Mouse (Mus musculus): ENCODE data around the gene Sp1. TPM values are rescaled to one million over a fixed set of nuclear protein-coding genes. Genes with fewer than 3 reads are reported as not detected.

Sp1 gene
- polyA plus RNA-seq (2016; fragmentation: Nextera tagmentation; extraction: Ambion mirVana), result 9.6 and 10.2 TPM in 2 replicates

DNA sequence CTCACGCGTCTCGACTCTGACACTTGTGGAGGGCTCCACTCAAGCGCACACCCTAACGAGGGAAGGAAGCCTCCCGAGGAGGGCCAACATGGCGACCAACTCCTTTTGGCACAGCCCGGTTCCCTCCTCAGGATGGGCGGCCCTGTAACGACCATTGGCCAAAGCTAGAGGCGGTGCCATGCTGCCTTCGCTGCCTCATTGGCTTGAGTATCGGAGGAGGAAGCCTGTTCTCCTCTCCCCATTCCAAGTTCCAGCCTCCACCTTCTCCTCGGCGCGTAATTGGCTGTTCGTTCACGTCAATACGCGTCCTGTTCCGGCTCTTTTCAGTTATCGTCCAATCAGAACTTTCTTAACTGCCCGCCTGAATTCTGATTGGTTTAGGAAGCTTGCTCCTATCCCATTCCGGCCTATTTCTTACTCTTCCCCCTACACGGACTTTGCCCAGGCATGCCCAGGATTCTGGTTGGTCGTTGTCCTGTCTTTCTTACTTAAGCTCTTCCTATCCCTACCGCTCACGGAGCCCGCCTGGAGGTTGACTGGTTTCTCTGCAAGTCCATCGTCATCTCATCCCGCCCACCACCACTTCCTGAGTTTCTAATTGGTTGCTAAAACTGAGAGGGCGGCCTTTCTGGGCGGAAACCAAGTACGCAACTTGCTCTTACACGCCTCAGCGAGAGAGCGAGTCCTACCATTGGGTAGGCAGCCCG lies at the start of gene Sp1:
TSS of gene Sp1 (plus strand) at position 655 of the 707 bp plus-strand sequence.
- Histone ChIP-seq H3K4me3 (peak within 1 kb of the TSS; percentile 95), H3K4me1 (peaks cover 31% of the 10 kb centered on the region), H3K4me2 (replicated peaks) (peak within 1 kb of the TSS; percentile 61), H3K27me3 (no peaks in the 10 kb centered on the region), H3K36me3 (peaks cover 27% of the 10 kb centered on the region), H3K9me3 (no peaks in the 10 kb centered on the region), H3K27ac (replicated peaks) (peak within 1 kb of the TSS; percentile 98), H3K9ac (replicated peaks) (peak within 1 kb of the TSS; percentile 95)
- WGBS, result under 1% methylated on average over 38 of the region's 38 CpGs
- peak; percentile 99 for ATAC-seq (ENCODE audit: low FRiP score, low read depth)

GRCm38 (mm10) chr15:102356501-102357325 lies 49.2 kb upstream of the Sp1 start:
- Histone ChIP-seq H3K27me3 (peaks cover 55% of the 10 kb centered on the region), H3K9me3 (no peaks in the 10 kb centered on the region), H3K4me2 (replicated peaks) (peak overlapping the region; percentile 84), H3K9ac (replicated peaks) (peak overlapping the region; percentile 76; the same call in 1 of the 2 replicates), H3K4me1 (peaks cover 36% of the 10 kb centered on the region), H3K27ac (replicated peaks) (peak overlapping the region; percentile 81; the same call in 1 of the 2 replicates), H3K36me3 (no peaks in the 10 kb centered on the region), H3K4me3 (peak overlapping the region; percentile 50)
- 15% methylated on average over 16 of the region's 16 CpGs for WGBS
- ATAC-seq (ENCODE audit: low FRiP score, low read depth), result no peak

GRCm38 (mm10) chr15:102358126-102358525 lies 47.8 kb upstream of the Sp1 start:
- H3K9ac ChIP-seq (replicated peaks), result no peak overlapping the region
- ATAC-seq (ENCODE audit: low FRiP score, low read depth), result no peak
- peaks cover 59% of the 10 kb centered on the region for H3K27me3 ChIP-seq
- no peaks in the 10 kb centered on the region for H3K9me3 ChIP-seq
- H3K4me3 ChIP-seq, result peak overlapping the region; percentile 20
- H3K27ac ChIP-seq (replicated peaks), result no peak overlapping the region
- H3K4me1 ChIP-seq, result peaks cover 36% of the 10 kb centered on the region
- peak overlapping the region; percentile 38 for H3K4me2 ChIP-seq (replicated peaks)
- H3K36me3 ChIP-seq, result no peaks in the 10 kb centered on the region
- WGBS, result 4% methylated on average over 25 of the region's 25 CpGs

GRCm38 (mm10) chr15:102358834-102359233 lies 47.1 kb upstream of the Sp1 start:
- no peak overlapping the region for H3K9ac ChIP-seq (replicated peaks)
- ATAC-seq (ENCODE audit: low FRiP score, low read depth), result no peak
- no peaks in the 10 kb centered on the region for H3K36me3 ChIP-seq
- no peak overlapping the region for H3K4me2 ChIP-seq (replicated peaks)
- peaks cover 36% of the 10 kb centered on the region for H3K4me1 ChIP-seq
- H3K27me3 ChIP-seq, result peaks cover 66% of the 10 kb centered on the region
- no peaks in the 10 kb centered on the region for H3K9me3 ChIP-seq
- 18% methylated on average over 5 of the region's 5 CpGs for WGBS
- H3K27ac ChIP-seq (replicated peaks), result no peak overlapping the region
- no peak overlapping the region for H3K4me3 ChIP-seq

DNA sequence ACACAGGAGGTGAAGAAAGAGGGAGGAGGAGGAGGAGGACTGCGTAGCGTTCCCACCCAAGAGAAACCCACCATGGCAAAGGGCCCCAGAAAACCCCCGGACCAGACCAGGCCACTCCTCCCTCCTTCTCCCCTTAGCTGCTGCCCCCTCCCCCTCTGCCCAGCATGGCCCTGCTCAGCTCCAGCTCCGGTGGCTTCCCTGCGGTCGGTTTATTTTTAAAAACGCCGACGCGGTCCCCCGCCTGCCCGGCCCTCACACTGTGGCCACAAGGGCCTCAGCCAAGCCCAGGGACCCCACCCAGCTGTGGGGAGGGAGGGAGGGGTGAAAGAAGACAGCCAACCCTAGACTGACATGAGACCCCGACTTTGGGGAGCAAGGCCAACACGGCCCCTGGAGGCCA lies 43.3 kb upstream of the Sp1 start:
- WGBS, result 12% methylated on average over 14 of the region's 14 CpGs
- Histone ChIP-seq H3K4me2 (replicated peaks) (peak overlapping the region; percentile 31), H3K36me3 (no peaks in the 10 kb centered on the region), H3K27me3 (peaks cover 80% of the 10 kb centered on the region), H3K4me1 (peaks cover 20% of the 10 kb centered on the region), H3K27ac (replicated peaks) (no peak overlapping the region), H3K4me3 (no peak overlapping the region), H3K9ac (replicated peaks) (no peak overlapping the region), H3K9me3 (no peaks in the 10 kb centered on the region)
- no peak for ATAC-seq (ENCODE audit: low FRiP score, low read depth)

- H3K27me3 ChIP-seq, result peaks cover 71% of the 10 kb centered on the region
- H3K4me3 ChIP-seq, result no peak overlapping the region
- no peak overlapping the region for H3K9ac ChIP-seq (replicated peaks)
- 90% methylated on average over 1 of the region's 1 CpGs for WGBS
- no peaks in the 10 kb centered on the region for H3K36me3 ChIP-seq
- H3K27ac ChIP-seq (replicated peaks), result no peak overlapping the region
- ATAC-seq (ENCODE audit: low FRiP score, low read depth), result no peak
- no peak overlapping the region for H3K4me2 ChIP-seq (replicated peaks)
- peaks cover 11% of the 10 kb centered on the region for H3K4me1 ChIP-seq
- H3K9me3 ChIP-seq, result no peaks in the 10 kb centered on the region
Observed at GRCm38 (mm10) chr15:102364678-102365077, 41.3 kb upstream of the Sp1 start.

- H3K36me3 ChIP-seq, result no peaks in the 10 kb centered on the region
- WGBS, result 1% methylated on average over 7 of the region's 7 CpGs
- H3K9ac ChIP-seq (replicated peaks), result peak overlapping the region; percentile 47; the same call in 1 of the 2 replicates
- H3K4me2 ChIP-seq (replicated peaks), result peak overlapping the region; percentile 53
- H3K27me3 ChIP-seq, result peaks cover 78% of the 10 kb centered on the region
- H3K27ac ChIP-seq (replicated peaks), result no peak overlapping the region
- ATAC-seq (ENCODE audit: low FRiP score, low read depth), result no peak
- H3K9me3 ChIP-seq, result no peaks in the 10 kb centered on the region
- peak overlapping the region; percentile 26 for H3K4me3 ChIP-seq
- peaks cover 20% of the 10 kb centered on the region for H3K4me1 ChIP-seq
Observed at GRCm38 (mm10) chr15:102366238-102366637, 39.7 kb upstream of the Sp1 start.

GRCm38 (mm10) chr15:102366733-102367344 lies 39.1 kb upstream of the Sp1 start, which contains the start of gene Sp7:
TSS of gene Sp7 (minus strand) at chr15:102367182.
- Histone ChIP-seq H3K27ac (replicated peaks) (no peak within 1 kb of the TSS), H3K36me3 (no peaks in the 10 kb centered on the region), H3K9ac (replicated peaks) (peak within 1 kb of the TSS; percentile 47; the same call in 1 of the 2 replicates), H3K9me3 (no peaks in the 10 kb centered on the region), H3K27me3 (peaks cover 84% of the 10 kb centered on the region), H3K4me3 (peak within 1 kb of the TSS; percentile 26), H3K4me2 (replicated peaks) (peak within 1 kb of the TSS; percentile 53), H3K4me1 (peaks cover 20% of the 10 kb centered on the region)
- 8% methylated on average over 15 of the region's 15 CpGs for WGBS
- peak; percentile 34; the same call in 1 of the 2 replicates for ATAC-seq (ENCODE audit: low FRiP score, low read depth)

- Histone ChIP-seq H3K4me1 (peaks cover 20% of the 10 kb centered on the region), H3K36me3 (no peaks in the 10 kb centered on the region), H3K27me3 (peaks cover 69% of the 10 kb centered on the region), H3K27ac (replicated peaks) (no peak overlapping the region), H3K4me2 (replicated peaks) (no peak overlapping the region), H3K9me3 (no peaks in the 10 kb centered on the region), H3K9ac (replicated peaks) (no peak overlapping the region), H3K4me3 (no peak overlapping the region)
- ATAC-seq (ENCODE audit: low FRiP score, low read depth), result no peak
- WGBS, result 12% methylated on average over 13 of the region's 13 CpGs
Observed at GRCm38 (mm10) chr15:102369972-102370371, 36.0 kb upstream of the Sp1 start.

DNA sequence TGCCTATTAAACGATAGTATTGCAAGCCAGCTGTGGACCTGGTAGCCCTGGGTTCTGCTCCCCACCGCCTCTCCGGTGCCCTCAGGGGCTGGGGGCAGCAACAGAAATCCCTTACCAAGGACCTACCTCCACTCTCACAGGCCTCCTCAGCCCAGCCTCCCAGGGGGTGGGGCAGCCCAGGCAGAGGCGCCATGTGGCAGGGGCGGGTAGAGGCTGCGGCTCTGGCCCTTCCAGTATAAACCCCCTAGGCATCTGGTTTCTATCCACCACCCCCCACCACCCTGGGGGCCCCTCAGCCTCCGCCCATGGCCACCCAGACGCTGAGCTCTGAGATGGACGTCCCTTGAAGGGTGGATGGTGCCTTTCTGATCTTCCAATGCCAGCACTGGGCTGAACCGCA lies 35.2 kb upstream of the Sp1 start:
- Histone ChIP-seq H3K4me3 (no peak overlapping the region), H3K36me3 (no peaks in the 10 kb centered on the region), H3K9me3 (no peaks in the 10 kb centered on the region), H3K27me3 (peaks cover 69% of the 10 kb centered on the region), H3K27ac (replicated peaks) (no peak overlapping the region), H3K9ac (replicated peaks) (no peak overlapping the region), H3K4me1 (peaks cover 20% of the 10 kb centered on the region), H3K4me2 (replicated peaks) (no peak overlapping the region; the same call in 1 of the 2 replicates)
- ATAC-seq (ENCODE audit: low FRiP score, low read depth), result no peak
- 8% methylated on average over 9 of the region's 10 CpGs for WGBS

- ATAC-seq (ENCODE audit: low FRiP score, low read depth), result peak; percentile 81
- Histone ChIP-seq H3K4me2 (replicated peaks) (peak overlapping the region; percentile 95), H3K9ac (replicated peaks) (peak overlapping the region; percentile 78), H3K27ac (replicated peaks) (peak overlapping the region; percentile 60), H3K36me3 (no peaks in the 10 kb centered on the region), H3K9me3 (no peaks in the 10 kb centered on the region), H3K4me1 (peaks cover 17% of the 10 kb centered on the region), H3K27me3 (peaks cover 33% of the 10 kb centered on the region), H3K4me3 (peak overlapping the region; percentile 61)
- WGBS, result under 1% methylated on average over 30 of the region's 43 CpGs
Observed at GRCm38 (mm10) chr15:102376453-102377162, 29.3 kb upstream of the Sp1 start.
